Mouse (Mus musculus): ENCODE results near the gene Cdkl5. TPM values are rescaled to one million over a fixed set of nuclear protein-coding genes. Genes with fewer than 3 reads are reported as not detected.

Cdkl5 gene
- polyA plus RNA-seq (2015; fragmentation: Nextera tagmentation; extraction: Ambion mirVana) = 4.7 and 4.8 TPM in 2 replicates

GRCm38 (mm10) chrX:160994543-160995121, at the start of gene Cdkl5:
Gene Cdkl5, minus strand, starts transcription at chrX:160994704.
- Histone ChIP-seq H3K4me3 (ENCODE audit: low read depth, low read length) (peak within 1 kb of the TSS; percentile 62), H3K4me2 (ENCODE audit: low read length) (peak within 1 kb of the TSS; percentile 52), H3K4me1 (ENCODE audit: control insufficient read depth, insufficient read depth, low read length) (peaks cover 3% of the 10 kb centered on the region; the same call in 1 of the 2 replicates), H3K36me3 (ENCODE audit: control insufficient read depth, insufficient read depth, low read length) (no peaks in the 10 kb centered on the region), H3K9me3 (replicated peaks; ENCODE audit: control insufficient read depth, low read length, poor library complexity, severe bottlenecking) (no peaks in the 10 kb centered on the region), H3K9ac (ENCODE audit: low read depth, low read length) (peak within 1 kb of the TSS; percentile 74), H3K27ac (ENCODE audit: low read length) (peak within 1 kb of the TSS; percentile 85), H3K27me3 (ENCODE audit: control insufficient read depth, insufficient read depth, low read depth, low read length) (no peaks in the 10 kb centered on the region)
- ATAC-seq = peak; percentile 96
- WGBS = 19% methylated on average over 52 of the region's 53 CpGs

DNA sequence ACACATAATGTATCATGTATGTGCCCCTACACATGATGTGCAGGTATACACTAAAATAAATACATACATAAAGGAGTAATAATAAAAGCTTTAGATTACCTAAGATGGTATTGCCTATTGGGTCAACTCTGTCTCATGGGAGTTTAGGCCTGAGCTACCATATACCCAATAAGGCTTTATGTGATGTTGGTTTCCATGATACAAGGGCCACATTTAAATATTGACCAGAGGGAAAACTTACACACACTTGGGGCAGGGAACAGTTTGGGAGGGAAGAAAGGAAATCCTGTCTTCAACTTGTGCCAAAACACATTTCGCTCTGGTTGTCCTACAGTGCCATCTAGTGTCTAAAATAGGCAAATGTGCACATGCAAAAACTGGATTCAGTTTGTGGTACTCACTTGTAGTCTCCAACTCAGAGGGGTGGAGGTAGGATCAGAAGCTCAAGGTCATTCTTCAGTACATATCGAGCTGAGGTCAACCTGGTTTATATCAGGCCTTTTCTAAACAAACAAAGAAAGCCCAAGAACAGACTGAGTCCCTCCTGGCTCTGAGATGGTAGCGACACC, 38.8 kb upstream of the Cdkl5 start:
- Histone ChIP-seq H3K9me3 (replicated peaks; ENCODE audit: control insufficient read depth, low read length, poor library complexity, severe bottlenecking) (no peaks in the 10 kb centered on the region), H3K9ac (ENCODE audit: low read depth, low read length) (no peak overlapping the region), H3K27ac (ENCODE audit: low read length) (no peak overlapping the region), H3K36me3 (ENCODE audit: control insufficient read depth, insufficient read depth, low read length) (no peaks in the 10 kb centered on the region), H3K4me3 (ENCODE audit: low read depth, low read length) (no peak overlapping the region), H3K4me2 (ENCODE audit: low read length) (no peak overlapping the region), H3K4me1 (ENCODE audit: control insufficient read depth, insufficient read depth, low read length) (no peaks in the 10 kb centered on the region), H3K27me3 (ENCODE audit: control insufficient read depth, insufficient read depth, low read depth, low read length) (no peaks in the 10 kb centered on the region)
- ATAC-seq = 0 out of 2 replicates have a peak, but pooled peaks have one; percentile 51
- WGBS = 46% methylated on average over 3 of the region's 3 CpGs

DNA sequence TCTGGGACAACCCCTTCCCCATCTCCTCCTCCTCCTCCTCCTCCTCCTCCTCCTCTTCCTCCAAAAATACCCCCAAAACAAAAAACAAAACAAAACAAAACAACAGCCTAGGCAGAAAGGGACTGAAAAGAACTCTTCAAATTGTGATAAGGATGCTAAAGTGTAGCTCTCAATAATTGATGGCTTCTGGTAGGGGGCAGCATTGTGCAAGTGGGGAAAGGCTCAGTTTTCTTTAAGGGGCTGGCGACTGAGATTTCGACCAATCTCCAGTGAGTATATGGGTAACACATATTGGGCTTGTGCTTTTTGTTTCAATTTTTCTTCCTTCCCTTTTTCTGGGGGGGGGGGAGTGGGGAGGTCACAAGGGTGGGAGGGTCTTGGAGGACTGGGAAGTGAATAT, 37.9 kb upstream of the Cdkl5 start:
- Histone ChIP-seq H3K4me2 (ENCODE audit: low read length) (no peak overlapping the region), H3K36me3 (ENCODE audit: control insufficient read depth, insufficient read depth, low read length) (no peaks in the 10 kb centered on the region), H3K27me3 (ENCODE audit: control insufficient read depth, insufficient read depth, low read depth, low read length) (no peaks in the 10 kb centered on the region), H3K9ac (ENCODE audit: low read depth, low read length) (no peak overlapping the region), H3K9me3 (replicated peaks; ENCODE audit: control insufficient read depth, low read length, poor library complexity, severe bottlenecking) (no peaks in the 10 kb centered on the region), H3K27ac (ENCODE audit: low read length) (no peak overlapping the region), H3K4me1 (ENCODE audit: control insufficient read depth, insufficient read depth, low read length) (no peaks in the 10 kb centered on the region), H3K4me3 (ENCODE audit: low read depth, low read length) (no peak overlapping the region)
- no peak for ATAC-seq
- 42% methylated on average over 2 of the region's 2 CpGs for WGBS

- H3K9ac ChIP-seq (ENCODE audit: low read depth, low read length) = no peak overlapping the region
- no peaks in the 10 kb centered on the region for H3K36me3 ChIP-seq (ENCODE audit: control insufficient read depth, insufficient read depth, low read length)
Measured at GRCm38 (mm10) chrX:161030233-161030632, 35.7 kb upstream of the Cdkl5 start.

DNA sequence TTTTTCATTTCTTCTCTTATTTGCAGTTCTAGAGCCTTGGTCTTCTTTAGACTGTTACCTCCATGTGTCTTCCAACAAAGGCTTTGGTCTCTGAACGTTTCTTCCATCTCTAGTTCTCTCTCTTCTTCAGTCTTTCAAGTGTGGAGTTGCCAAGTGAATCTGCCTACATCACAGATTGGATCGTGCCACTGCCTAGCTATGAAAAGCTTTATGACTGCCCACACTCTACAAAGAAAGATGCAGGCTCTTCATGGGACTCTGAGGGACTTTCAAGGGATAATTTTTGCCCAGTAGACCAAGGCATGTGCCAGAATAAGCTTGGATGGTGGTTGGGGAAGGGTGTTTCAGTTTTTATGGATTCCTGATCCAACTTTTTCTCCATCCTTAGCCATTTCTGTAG, 30.0 kb upstream of the Cdkl5 start:
- no peaks in the 10 kb centered on the region for H3K4me1 ChIP-seq (ENCODE audit: control insufficient read depth, insufficient read depth, low read length)
- no peak overlapping the region for H3K4me3 ChIP-seq (ENCODE audit: low read depth, low read length)
- H3K4me2 ChIP-seq (ENCODE audit: low read length) = no peak overlapping the region
- H3K27ac ChIP-seq (ENCODE audit: low read length) = no peak overlapping the region
- H3K36me3 ChIP-seq (ENCODE audit: control insufficient read depth, insufficient read depth, low read length) = no peaks in the 10 kb centered on the region
- no peaks in the 10 kb centered on the region for H3K27me3 ChIP-seq (ENCODE audit: control insufficient read depth, insufficient read depth, low read depth, low read length)
- H3K9ac ChIP-seq (ENCODE audit: low read depth, low read length) = no peak overlapping the region
- ATAC-seq = no peak
- no peaks in the 10 kb centered on the region for H3K9me3 ChIP-seq (replicated peaks; ENCODE audit: control insufficient read depth, low read length, poor library complexity, severe bottlenecking)
- WGBS = 72% methylated on average over 2 of the region's 2 CpGs

More at GRCm38 (mm10) chrX:161030233-161030632, 35.7 kb upstream of the Cdkl5 start:
- Histone ChIP-seq H3K27me3 (ENCODE audit: control insufficient read depth, insufficient read depth, low read depth, low read length) (no peaks in the 10 kb centered on the region), H3K4me1 (ENCODE audit: control insufficient read depth, insufficient read depth, low read length) (no peaks in the 10 kb centered on the region), H3K4me2 (ENCODE audit: low read length) (no peak overlapping the region), H3K27ac (ENCODE audit: low read length) (no peak overlapping the region), H3K4me3 (ENCODE audit: low read depth, low read length) (no peak overlapping the region), H3K9me3 (replicated peaks; ENCODE audit: control insufficient read depth, low read length, poor library complexity, severe bottlenecking) (no peaks in the 10 kb centered on the region)
- ATAC-seq = no peak

GRCm38 (mm10) chrX:161021548-161021947, 27.0 kb upstream of the Cdkl5 start:
- 83% methylated on average over 7 of the region's 7 CpGs for WGBS
- Histone ChIP-seq H3K36me3 (ENCODE audit: control insufficient read depth, insufficient read depth, low read length) (no peaks in the 10 kb centered on the region), H3K4me3 (ENCODE audit: low read depth, low read length) (no peak overlapping the region), H3K27ac (ENCODE audit: low read length) (no peak overlapping the region), H3K9me3 (replicated peaks; ENCODE audit: control insufficient read depth, low read length, poor library complexity, severe bottlenecking) (no peaks in the 10 kb centered on the region), H3K9ac (ENCODE audit: low read depth, low read length) (no peak overlapping the region), H3K27me3 (ENCODE audit: control insufficient read depth, insufficient read depth, low read depth, low read length) (no peaks in the 10 kb centered on the region; the same call in 1 of the 2 replicates), H3K4me1 (ENCODE audit: control insufficient read depth, insufficient read depth, low read length) (no peaks in the 10 kb centered on the region), H3K4me2 (ENCODE audit: low read length) (no peak overlapping the region)
- ATAC-seq = no peak

DNA sequence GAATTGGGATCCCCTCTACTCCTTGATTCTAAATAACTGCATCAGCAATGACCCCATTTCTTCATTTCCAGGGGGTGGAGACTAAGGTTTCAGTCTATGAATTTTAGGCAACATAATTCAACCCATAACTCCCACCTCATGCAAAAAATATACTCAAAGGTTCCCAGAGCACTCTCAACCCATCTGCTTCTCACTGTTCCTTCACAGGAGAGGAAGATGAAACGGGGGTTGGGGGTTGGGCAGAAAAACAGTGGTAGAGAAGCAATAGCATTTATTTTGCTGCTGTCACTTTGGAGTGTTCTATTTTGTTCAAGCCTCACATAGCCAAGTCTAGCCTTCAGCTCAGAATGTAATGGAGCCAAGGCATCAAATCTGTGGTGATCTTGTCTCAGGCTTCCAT, 23.7 kb upstream of the Cdkl5 start:
- no peaks in the 10 kb centered on the region for H3K9me3 ChIP-seq (replicated peaks; ENCODE audit: control insufficient read depth, low read length, poor library complexity, severe bottlenecking)
- no peak overlapping the region for H3K4me2 ChIP-seq (ENCODE audit: low read length)
- WGBS = 78% methylated on average over 1 of the region's 1 CpGs
- no peak overlapping the region for H3K27ac ChIP-seq (ENCODE audit: low read length)
- H3K36me3 ChIP-seq (ENCODE audit: control insufficient read depth, insufficient read depth, low read length) = no peaks in the 10 kb centered on the region
- no peaks in the 10 kb centered on the region for H3K4me1 ChIP-seq (ENCODE audit: control insufficient read depth, insufficient read depth, low read length)
- H3K27me3 ChIP-seq (ENCODE audit: control insufficient read depth, insufficient read depth, low read depth, low read length) = no peaks in the 10 kb centered on the region; the same call in 1 of the 2 replicates
- no peak overlapping the region for H3K4me3 ChIP-seq (ENCODE audit: low read depth, low read length)
- H3K9ac ChIP-seq (ENCODE audit: low read depth, low read length) = no peak overlapping the region
- no peak for ATAC-seq

GRCm38 (mm10) chrX:161006272-161006671, 11.8 kb upstream of the Cdkl5 start:
- no peaks in the 10 kb centered on the region for H3K4me1 ChIP-seq (ENCODE audit: control insufficient read depth, insufficient read depth, low read length)
- 97% methylated on average over 1 of the region's 1 CpGs for WGBS

DNA sequence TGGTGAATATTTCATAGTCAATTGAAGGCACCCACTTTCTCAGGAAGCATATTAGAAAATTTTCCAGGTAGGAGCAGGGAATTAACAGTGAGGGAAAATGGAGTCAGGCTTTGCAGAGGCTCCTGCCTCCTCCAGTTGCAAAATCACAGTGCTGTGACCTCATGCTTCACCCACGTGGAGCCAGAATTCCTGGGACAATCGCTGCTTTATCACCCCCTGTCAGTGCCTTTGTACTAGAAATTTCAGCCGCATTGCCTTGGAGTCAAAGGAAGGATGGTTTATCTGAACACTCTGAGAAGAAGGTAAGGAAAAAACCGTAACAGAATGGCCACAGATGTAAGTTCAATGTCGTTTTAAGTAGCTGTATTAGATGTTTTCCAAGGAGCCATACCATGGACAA, 1.5 kb upstream of the Cdkl5 start:
- H3K4me2 ChIP-seq (ENCODE audit: low read length) = peak overlapping the region; percentile 48
- H3K9ac ChIP-seq (ENCODE audit: low read depth, low read length) = peak overlapping the region; percentile 34; the same call in 1 of the 2 replicates
- ATAC-seq = no peak
- 23% methylated on average over 5 of the region's 5 CpGs for WGBS
- H3K4me1 ChIP-seq (ENCODE audit: control insufficient read depth, insufficient read depth, low read length) = peaks cover 3% of the 10 kb centered on the region; the same call in 1 of the 2 replicates
- H3K27ac ChIP-seq (ENCODE audit: low read length) = peak overlapping the region; percentile 85
- no peaks in the 10 kb centered on the region for H3K9me3 ChIP-seq (replicated peaks; ENCODE audit: control insufficient read depth, low read length, poor library complexity, severe bottlenecking)
- peak overlapping the region; percentile 62 for H3K4me3 ChIP-seq (ENCODE audit: low read depth, low read length)
- H3K27me3 ChIP-seq (ENCODE audit: control insufficient read depth, insufficient read depth, low read depth, low read length) = no peaks in the 10 kb centered on the region
- no peaks in the 10 kb centered on the region for H3K36me3 ChIP-seq (ENCODE audit: control insufficient read depth, insufficient read depth, low read length)

More at GRCm38 (mm10) chrX:161006272-161006671, 11.8 kb upstream of the Cdkl5 start:
- no peak for ATAC-seq
- no peak overlapping the region for H3K27ac ChIP-seq (ENCODE audit: low read length)
- no peak overlapping the region for H3K9ac ChIP-seq (ENCODE audit: low read depth, low read length)
- no peaks in the 10 kb centered on the region for H3K36me3 ChIP-seq (ENCODE audit: control insufficient read depth, insufficient read depth, low read length)
- no peaks in the 10 kb centered on the region for H3K27me3 ChIP-seq (ENCODE audit: control insufficient read depth, insufficient read depth, low read depth, low read length)
- no peak overlapping the region for H3K4me2 ChIP-seq (ENCODE audit: low read length)
- no peak overlapping the region for H3K4me3 ChIP-seq (ENCODE audit: low read depth, low read length)
- no peaks in the 10 kb centered on the region for H3K9me3 ChIP-seq (replicated peaks; ENCODE audit: control insufficient read depth, low read length, poor library complexity, severe bottlenecking)
